Mouse (Mus musculus): ENCODE measurements around the gene Celf6.
A peak's percentile ranks its signal among the peaks of the same experiment; 100 is the strongest.

The Celf6 gene

GRCm38 (mm10) chr9:59588252-59588651 is 10.5 kb downstream of the Celf6 start:
- DNase-seq (ENCODE audit: low read depth, low spot score): no peak

- DNase-seq (ENCODE audit: low read depth, low spot score): no peak
Measured at GRCm38 (mm10) chr9:59588710-59589671, 11.3 kb downstream of the Celf6 start.

- peak; percentile 54 for DNase-seq (ENCODE audit: low read depth, low spot score)
Measured at GRCm38 (mm10) chr9:59589703-59590439, 12.2 kb downstream of the Celf6 start.

- DNase-seq (ENCODE audit: low read depth, low spot score): no peak
Measured at GRCm38 (mm10) chr9:59601661-59602060, 23.9 kb downstream of the Celf6 start.

GRCm38 (mm10) chr9:59605967-59606366 is 28.2 kb downstream of the Celf6 start:
- no peak for DNase-seq (ENCODE audit: low read depth, low spot score)

GRCm38 (mm10) chr9:59610950-59611349 is 33.2 kb downstream of the Celf6 start:
- no peak for DNase-seq (ENCODE audit: low read depth, low spot score)

GRCm38 (mm10) chr9:59615797-59616196 is 38.1 kb downstream of the Celf6 start:
- no peak for DNase-seq (ENCODE audit: low read depth, low spot score)

GRCm38 (mm10) chr9:59616622-59617306 is 39.0 kb downstream of the Celf6 start, which contains the start of gene Parp6:
Parp6 (plus strand) TSS chr9:59617284.
- peak; percentile 99 for DNase-seq (ENCODE audit: low read depth, low spot score)

- peak; percentile 51 for DNase-seq (ENCODE audit: low read depth, low spot score)
Measured at GRCm38 (mm10) chr9:59617307-59617973, 39.7 kb downstream of the Celf6 start.

GRCm38 (mm10) chr9:59638372-59638771 is 60.7 kb downstream of the Celf6 start:
- DNase-seq (ENCODE audit: low read depth, low spot score): no peak

GRCm38 (mm10) chr9:59639936-59640335 is 62.2 kb downstream of the Celf6 start:
- DNase-seq (ENCODE audit: low read depth, low spot score): no peak

- DNase-seq (ENCODE audit: low read depth, low spot score): peak; percentile 74
Measured at GRCm38 (mm10) chr9:59641320-59641719, 63.6 kb downstream of the Celf6 start.

GRCm38 (mm10) chr9:59649911-59650310 is 72.2 kb downstream of the Celf6 start:
- no peak for DNase-seq (ENCODE audit: low read depth, low spot score)

- DNase-seq (ENCODE audit: low read depth, low spot score): peak; percentile 99
Measured at GRCm38 (mm10) chr9:59653371-59653770, 75.7 kb downstream of the Celf6 start.

GRCm38 (mm10) chr9:59654450-59654983 is 76.8 kb downstream of the Celf6 start:
- no peak for DNase-seq (ENCODE audit: low read depth, low spot score)

GRCm38 (mm10) chr9:59655958-59656634 is 78.4 kb downstream of the Celf6 start, which contains the start of gene Pkm:
Pkm (plus strand) TSS chr9:59656368.
- DNase-seq (ENCODE audit: low read depth, low spot score): peak; percentile 99
